Mouse (Mus musculus) heart, postnatal 0 days (tissue): ENCODE results near the gene Rad23a.
A peak's percentile ranks its signal among the peaks of the same experiment; 100 is the strongest.

Source experiments
- CTCF ChIP-seq: IDR thresholded peaks from 2 replicates; pipeline ENCODE4 v1.5.1; 2016; ENCODE audit warnings: antibody characterized with exemption, control low read depth, low read depth
- EP300 ChIP-seq: IDR thresholded peaks from 2 replicates; pipeline ENCODE4 v1.6.1; 2016; ENCODE audit warnings: antibody characterized with exemption, low read depth

DNA sequence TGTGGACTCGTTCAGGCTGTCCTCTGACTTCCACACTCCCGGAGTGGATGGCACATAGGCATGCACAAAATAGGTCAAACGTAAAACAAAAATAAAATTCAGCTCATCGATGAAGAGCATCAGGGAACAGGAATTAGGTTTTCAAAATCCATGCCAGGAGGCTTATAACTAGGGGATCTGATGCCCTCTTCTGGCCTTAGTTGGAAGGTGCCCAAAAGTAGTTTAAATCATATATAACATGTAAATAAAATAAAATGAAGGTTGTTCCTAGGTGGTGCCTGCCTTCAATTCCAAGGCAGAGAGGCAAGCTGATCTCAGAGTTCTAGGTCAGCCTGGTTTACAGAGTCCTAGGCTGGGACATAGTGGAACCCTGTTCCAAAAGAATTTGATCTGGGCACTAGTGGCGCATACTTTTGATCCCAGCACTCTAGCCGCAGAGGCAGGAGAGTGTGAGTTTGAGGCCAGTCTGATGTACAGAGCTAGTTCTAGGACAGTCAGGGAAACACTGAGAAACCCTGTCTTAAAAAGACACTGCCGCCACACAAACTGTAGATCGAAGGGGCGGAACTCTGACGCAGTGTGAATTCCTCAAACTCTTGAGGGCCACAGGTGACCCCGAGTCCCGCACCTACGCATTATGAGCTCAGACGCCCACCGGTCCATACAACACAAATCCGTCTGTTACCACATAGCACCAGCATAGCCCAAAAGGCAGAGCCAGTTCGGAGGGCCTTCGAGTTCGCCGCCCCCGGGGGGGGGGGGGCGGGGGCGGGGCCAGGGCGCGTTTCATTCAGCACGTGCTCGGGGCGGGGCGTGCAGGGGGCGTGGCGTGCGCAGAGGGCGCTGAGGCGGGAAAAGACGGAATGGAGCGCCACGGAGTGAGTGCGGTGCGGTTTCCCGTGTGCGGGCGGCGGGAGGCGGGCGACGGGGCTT, 31.2 kb upstream of the Rad23a start, which contains the start of gene Syce2:
- TF ChIP-seq CTCF (peak; percentile 35; the same call in 1 of the 2 replicates), EP300 (no peak)
